In genomic region chr2:153045884-153046299, GRCm38 (mm10) we compare ENCODE assay signal across 10 mouse cellular contexts. TPM values are rescaled to one million over a fixed set of nuclear protein-coding genes. Genes with fewer than 3 reads are reported as not detected.
DNase-seq lines count a peak whose midpoint lies in the region; ATAC-seq lines count a peak whose summit lies in the region.
"Had no signal": no experiment of that assay in that cellular context is flagged by ENCODE, and none has a peak within 500 bp of the region (broad histone marks: within the 10 kb centered on the region; RNA-seq: fewer than 3 reads in every experiment).

No protein-coding gene starts in this region.

- no peak for DNase-seq in cerebellum, adult 8-10 months
- peak; percentile 84 for DNase-seq in retina, postnatal 1 day
- DNase-seq in retina, embryonic 14.5 days (ENCODE audit: low spot score) = no peak
- peak; percentile 25 to 76 for DNase-seq in left cerebral cortex, adult 8-10 months (ENCODE audit: low spot score in 2 of 2)
- DNase-seq in thymus, postnatal 4 days = peak; percentile 63
- DNase-seq in embryo, embryonic 10.5 days (ENCODE audit: low spot score) = no peak
- DNase-seq: kidney, adult 18-20 months had no signal

- no peak overlapping the region for H3K4me2 ChIP-seq in intestine, embryonic 15.5 days (replicated peaks)

- ATAC-seq in cerebellum, adult (ENCODE audit: insufficient number of reproducible peaks, low FRiP score, low TSS enrichment) = 0 out of 2 replicates have a peak, but pooled peaks have one; percentile 4
- no peak for ATAC-seq in intestine, embryonic 15.5 days

- H3K9ac ChIP-seq in intestine, embryonic 15.5 days = no peak overlapping the region

- peaks cover 10% of the 10 kb centered on the region for H3K27me3 ChIP-seq in intestine, embryonic 15.5 days (replicated peaks)

- 0 out of 2 replicates have a peak, but pooled peaks cover 10% of the 10 kb centered on the region for H3K4me1 ChIP-seq in intestine, embryonic 15.5 days (replicated peaks)

- WGBS in intestine, embryonic 15.5 days = 36% methylated on average over 8 of the region's 8 CpGs

- H3K36me3 ChIP-seq in intestine, embryonic 15.5 days = no peaks in the 10 kb centered on the region

- H3K9me3 ChIP-seq in intestine, embryonic 15.5 days = no peaks in the 10 kb centered on the region
- H3K9me3 ChIP-seq: megakaryocyte, embryonic 14.5 days had no signal

- no peak overlapping the region for H3K4me3 ChIP-seq in intestine, embryonic 15.5 days (replicated peaks)
- H3K4me3 ChIP-seq: megakaryocyte, embryonic 14.5 days had no signal

- H3K27ac ChIP-seq in intestine, embryonic 15.5 days = no peak overlapping the region

RNA-seq across cellular contexts. Expression of gene Xkr7, which starts 14.2 kb away (rescaled TPM):
- total RNA-seq in left cerebral cortex, adult 8-10 months (2022) = 1 to 10 TPM; 5.0 to 6.7 (median 5.9) TPM
- 0.10 TPM in 2 replicates for polyA plus RNA-seq in intestine, embryonic 15.5 days (2015; fragmentation: Nextera tagmentation; extraction: Ambion mirVana)

RNA-seq across cellular contexts. Expression of gene Ccm2l, which starts 19.9 kb away (rescaled TPM):
- 1 to 10 TPM; 4.3 to 4.6 (median 4.4) TPM for total RNA-seq in left cerebral cortex, adult 8-10 months (2022)
- 1.5 and 2.0 TPM in 2 replicates for polyA plus RNA-seq in intestine, embryonic 15.5 days (2015; fragmentation: Nextera tagmentation; extraction: Ambion mirVana)

RNA-seq across cellular contexts. Expression of gene Pdrg1, which starts 30.7 kb away (rescaled TPM):
- total RNA-seq in left cerebral cortex, adult 8-10 months (2022) = 10 to 100 TPM; 53.3 to 59.2 (median 57.1) TPM
- 90.2 and 96.2 TPM in 2 replicates for polyA plus RNA-seq in intestine, embryonic 15.5 days (2015; fragmentation: Nextera tagmentation; extraction: Ambion mirVana)

Comparison
In these comparisons a context has a peak if more than half of its experiments do, and no peak if none do; other contexts are left out.
1. DNase-seq: peak in retina, postnatal 1 day (single experiment), left cerebral cortex, adult 8-10 months (2 of 2) and thymus, postnatal 4 days (single experiment); none in cerebellum, adult 8-10 months (single experiment), retina, embryonic 14.5 days (single experiment) and embryo, embryonic 10.5 days (single experiment).